Mouse (Mus musculus) kidney, adult 2 months (tissue): ENCODE measurements at regions not wholly inside any gene's neighbourhood (a gene's known extent, or its start where the extent isn't known, plus 50 kb on each side); places are given as distances from the start of the nearest gene placed in this dataset.

Experiments
- CTCF ChIP-seq: fragments of 200-500 bp; conservative IDR thresholded peaks from 2 replicates; pipeline ENCODE4 v1.5.1; 2011; ENCODE audit warnings: low read depth, mild to moderate bottlenecking, control low read depth, low read length, moderate library complexity, mixed read lengths; ENCODE audit not compliant: insufficient read depth, insufficient read length
- POLR2A ChIP-seq: fragments of 200-500 bp; IDR thresholded peaks from one replicate; pipeline ENCODE4 v1.6.1; 2011; ENCODE audit warnings: low read depth, low read length, control low read depth

- TF ChIP-seq POLR2A (no peak), CTCF (no peak)
Measured at GRCm38 (mm10) chr7:129787736-129788135, 196.1 kb downstream of the Wdr11 start.
